Mouse (Mus musculus) lung, postnatal 10 days (tissue): ENCODE data around the gene Rsc1a1.

Experiments
- DNase-seq: peaks from one replicate; pipeline ENCODE4 v3.0.0; 2021

Gene Rsc1a1

DNA sequence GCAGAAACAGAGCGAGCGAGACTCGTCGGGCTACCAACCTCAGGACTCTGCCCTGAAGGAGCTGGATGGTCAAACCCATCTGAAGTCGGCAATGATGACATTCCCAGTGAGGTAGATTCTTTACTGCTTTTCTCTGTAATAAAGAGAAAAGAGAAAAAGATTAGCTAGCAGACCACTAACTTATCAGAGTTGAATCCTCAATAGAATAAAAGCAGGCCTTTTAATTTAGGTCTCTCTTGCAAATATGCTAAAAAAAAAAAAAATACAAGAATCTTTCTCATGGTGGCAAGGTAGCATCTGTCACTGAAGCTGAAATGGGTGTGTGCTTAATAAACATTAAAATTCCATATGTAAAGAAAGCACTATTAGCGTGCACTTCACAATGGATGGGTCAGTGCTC is at the start of gene Rsc1a1:
Gene Rsc1a1, minus strand, starts transcription at position 101 of the 400 bp plus-strand sequence.
- no peak for DNase-seq

DNA sequence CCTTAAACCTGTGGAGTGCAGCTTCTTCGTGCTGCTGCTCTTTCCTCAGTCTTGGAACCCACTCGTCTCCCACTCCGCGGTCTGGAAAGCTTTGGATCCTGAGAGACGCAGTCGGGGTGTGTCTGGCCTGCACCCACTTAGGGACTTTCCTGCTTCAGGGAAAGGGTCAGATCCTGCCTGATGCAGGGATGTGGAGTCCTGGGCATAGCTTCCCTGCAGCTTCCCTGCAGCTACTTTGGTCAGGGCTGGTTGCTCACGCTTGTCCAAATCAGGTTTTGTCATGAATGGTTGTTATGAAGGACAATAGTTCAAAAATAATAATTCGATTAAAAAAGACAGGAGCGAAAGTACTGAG is 49.8 kb upstream of the Rsc1a1 start:
- DNase-seq: no peak

DNA sequence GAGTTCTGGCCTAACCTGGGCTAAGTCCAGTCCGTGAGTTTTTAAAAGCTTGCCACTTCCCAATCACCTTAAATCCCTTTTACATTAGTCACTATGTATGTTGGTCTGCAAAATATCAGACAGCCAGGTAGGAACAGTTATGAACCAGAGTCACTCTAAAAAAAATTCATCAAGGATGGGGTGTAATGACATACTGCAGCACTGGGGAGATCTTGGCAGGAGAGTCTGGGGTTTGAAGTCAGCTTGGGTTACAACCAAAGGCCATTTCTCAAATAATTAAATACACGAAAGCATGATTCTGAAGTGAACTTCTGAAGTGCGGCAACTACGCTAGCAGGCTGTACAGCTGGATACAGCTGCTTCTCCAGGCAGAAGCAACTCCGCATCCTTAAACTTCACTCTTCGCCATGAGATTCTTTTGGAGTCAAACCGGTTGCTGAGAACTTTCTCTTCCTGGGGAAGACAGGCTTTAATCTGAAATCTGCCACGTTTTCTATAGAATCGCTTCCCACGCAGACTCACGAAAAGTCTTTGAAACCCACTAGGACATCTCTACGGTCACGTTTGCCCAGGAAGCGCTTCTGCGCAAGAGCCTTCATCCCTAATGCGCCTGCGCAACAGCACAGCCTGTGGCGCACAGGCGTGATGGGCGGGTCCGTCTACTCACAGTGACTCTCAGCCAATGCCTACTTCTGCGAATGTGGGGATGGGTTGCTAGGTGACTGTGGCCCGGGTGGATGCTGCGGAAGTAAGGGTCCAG is 49.2 kb upstream of the Rsc1a1 start:
- peak; percentile 93 for DNase-seq

DNA sequence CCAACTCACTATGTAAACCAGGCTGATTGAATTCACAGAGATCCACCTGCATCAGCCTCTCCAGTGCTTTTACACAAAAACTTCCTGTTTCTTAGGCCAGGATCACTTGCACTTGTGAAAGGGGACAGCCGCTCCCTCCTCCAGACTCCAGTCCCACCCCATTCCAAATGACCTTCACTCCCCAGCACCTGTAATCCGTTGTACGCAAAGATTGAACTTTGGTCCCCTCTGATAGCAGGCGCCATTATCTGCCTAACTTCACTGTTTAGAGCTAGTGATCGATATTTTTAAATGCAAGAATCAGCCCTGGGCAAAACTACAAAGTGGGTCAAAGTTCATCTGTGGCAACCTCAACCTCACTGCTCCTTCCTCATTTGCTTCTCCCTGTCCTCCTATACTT is 46.4 kb upstream of the Rsc1a1 start:
- DNase-seq: no peak

DNA sequence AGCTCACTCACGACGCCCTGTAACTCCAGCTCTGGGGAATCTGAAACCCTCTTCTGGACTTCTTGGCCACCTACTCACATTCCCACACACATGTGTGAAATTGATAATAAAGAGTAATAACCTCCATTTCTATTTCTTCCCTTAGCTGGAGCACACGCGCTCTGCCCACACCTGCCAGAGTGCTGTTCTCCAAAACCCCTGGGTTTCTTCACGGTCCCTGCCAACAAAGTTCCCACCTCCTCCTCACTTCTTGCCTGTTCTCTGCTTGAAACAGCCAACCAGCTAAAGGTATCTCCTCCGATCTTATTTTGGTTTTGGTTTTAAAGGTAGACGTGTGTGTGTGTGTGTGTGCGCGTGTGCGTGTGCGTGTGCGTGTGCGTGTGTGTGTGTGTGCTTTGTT is 45.0 kb upstream of the Rsc1a1 start:
- DNase-seq: no peak

DNA sequence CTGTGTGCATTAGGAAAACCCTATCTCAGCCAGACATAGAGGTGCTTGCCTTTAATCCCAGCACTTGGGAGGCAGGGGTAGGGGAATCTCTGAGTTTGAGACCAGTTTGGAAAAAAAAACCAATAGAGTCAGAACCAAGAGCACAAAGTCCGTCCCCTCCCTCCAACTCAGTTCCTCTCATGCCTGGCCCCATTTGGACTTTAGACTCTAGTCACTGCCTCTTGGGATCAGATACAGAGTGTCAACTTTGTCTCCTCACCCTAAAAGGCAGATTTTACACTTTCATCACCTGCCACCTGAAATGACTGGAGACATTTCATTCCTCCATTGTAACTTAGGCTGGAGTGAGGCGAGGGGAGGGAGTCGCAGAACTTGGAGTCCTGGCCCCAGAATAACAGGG is 43.9 kb upstream of the Rsc1a1 start:
- DNase-seq: no peak

DNA sequence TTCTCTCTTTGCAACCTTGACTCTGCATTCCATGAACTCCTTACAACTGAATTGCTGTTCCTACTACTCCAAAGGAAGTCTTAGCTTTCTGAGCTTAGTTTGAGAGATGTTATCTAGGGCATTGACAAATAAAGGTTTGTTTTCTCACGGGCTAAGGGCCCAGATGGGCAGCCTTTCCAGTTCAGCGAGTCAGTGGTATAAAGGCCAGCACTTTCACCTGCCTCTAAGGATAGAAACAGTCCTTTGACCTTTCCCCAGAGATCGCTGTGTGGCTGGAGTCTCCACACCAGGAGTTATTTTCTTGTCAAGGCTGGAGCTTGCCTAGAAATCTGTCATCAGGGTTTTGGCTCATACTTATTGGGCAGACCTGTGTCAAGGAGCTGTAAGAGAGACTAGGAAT is 40.3 kb upstream of the Rsc1a1 start:
- no peak for DNase-seq

DNA sequence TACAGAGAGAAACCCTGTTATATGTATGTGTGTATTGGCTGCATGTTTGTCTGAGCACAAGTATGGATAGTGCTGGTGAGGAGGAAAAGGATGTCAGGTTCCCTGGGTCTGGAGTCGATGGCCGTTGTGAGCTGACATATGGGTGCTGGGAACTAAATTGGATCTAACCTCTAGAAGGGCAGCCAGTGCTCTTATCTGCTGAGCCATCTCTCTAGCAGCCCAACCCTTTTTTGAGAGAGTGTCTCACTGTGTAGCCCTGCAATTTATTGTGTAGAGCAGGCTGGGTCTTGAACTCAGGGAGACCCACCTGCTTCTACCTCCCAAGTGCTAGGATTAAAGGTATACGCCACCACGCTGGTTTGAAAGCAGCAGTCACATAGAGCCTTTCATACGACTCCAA is 39.9 kb upstream of the Rsc1a1 start:
- no peak for DNase-seq

DNA sequence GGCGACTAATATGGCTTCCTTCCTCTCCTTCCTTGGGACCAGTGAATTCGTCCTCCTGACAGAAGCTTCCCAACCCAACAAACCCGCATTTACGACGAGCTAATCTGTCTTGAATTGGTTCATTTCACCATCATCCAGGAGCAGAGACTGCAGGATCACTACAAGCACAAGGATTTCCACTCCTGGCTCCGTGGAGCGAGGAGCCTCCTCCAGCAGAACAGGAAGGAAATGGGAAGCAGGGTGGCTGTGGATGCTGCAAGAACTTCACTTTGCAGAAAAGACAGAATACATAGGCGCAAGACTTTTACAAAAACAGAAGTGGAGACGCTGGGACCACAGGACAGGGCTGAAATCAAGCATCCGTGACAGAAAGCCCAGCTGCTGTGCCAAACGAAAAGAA is 39.2 kb upstream of the Rsc1a1 start:
- DNase-seq: no peak

DNA sequence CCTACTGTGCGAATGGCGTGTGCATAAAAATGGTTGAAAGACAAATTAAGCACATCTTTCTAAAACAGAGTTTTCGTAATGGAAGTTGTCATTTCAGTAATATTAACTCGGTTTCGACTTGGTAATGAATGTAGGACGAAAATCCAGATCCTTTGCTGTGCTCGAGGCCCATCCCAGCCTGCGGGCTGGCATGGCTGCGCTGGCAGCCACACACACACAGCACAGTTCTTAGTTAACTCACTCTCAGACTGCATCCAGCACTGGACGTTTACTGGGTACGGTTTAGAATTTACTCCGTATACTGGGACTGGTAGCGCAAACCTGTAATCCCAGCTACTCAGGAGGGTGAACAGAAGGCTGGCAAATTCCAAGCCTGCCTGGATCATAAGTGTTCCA is 38.3 kb upstream of the Rsc1a1 start:
- no peak for DNase-seq

DNA sequence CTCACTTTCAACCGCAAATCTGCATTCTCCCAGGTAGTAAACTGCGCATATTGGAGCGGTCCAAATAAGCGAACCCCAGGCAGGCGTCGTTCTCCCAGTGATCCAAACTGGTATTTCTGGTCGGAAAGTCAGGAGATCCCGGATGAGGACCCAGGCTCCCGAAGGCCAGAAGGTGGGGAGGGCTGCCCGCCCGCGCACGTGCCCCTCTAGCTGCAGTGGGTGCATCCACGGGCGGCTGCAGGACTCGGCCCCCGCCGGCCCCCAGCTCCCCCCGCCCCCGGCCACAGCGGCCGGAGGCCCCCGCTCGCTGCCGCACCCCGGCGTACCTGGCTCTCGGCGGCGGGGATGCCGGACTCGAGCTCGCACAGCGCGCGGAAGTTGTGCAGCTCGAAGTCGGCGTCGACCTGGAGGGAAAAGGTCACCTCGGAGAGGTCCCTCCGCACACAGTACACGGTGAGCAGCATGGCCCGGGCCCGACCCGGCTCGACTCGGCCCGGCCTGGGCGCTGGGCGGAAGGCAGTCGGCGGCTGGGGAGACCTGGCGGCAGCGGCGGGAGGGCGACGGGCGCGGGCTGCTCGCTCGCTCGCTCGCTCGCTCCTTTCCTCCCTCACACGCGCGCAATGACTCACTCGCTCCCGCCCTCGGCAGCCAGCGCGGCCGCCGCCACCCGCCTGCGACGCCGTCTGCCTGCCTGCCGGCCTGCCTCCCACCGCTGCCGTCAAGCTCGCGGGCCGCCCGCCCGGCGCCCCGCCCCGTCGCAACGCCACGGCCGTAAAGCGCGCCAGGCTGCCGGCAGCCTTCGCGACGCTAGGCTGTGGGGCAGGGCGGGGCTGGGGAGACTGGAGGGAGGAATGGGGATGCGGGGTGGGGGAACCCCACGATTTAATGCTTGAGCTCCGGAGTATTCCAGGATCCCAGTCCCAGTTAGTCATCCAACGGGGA is 37.6 kb upstream of the Rsc1a1 start, which contains the start of gene Ddi2:
Gene Ddi2, minus strand, starts transcription at position 689 of the 942 bp plus-strand sequence.
- peak; percentile 94 for DNase-seq

DNA sequence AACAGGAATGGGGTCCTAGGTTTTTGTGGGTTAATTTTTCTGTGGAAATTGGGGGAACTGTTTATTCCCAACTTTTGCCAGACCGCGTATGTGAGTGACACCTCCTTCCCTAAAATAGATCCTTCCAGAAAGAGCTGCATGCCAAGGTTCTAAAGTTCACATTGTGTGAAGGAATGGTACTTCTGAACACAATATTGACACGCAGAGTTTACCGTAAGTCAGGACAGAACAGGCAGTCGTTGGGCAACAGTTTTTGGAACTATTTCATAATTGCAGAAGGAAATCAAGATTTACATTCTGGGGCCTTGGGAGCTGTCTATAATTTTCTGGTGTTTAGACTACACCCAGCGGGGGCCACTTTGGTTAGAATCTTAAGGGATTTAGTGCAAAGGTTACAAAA is 36.6 kb upstream of the Rsc1a1 start:
- peak; percentile 38 for DNase-seq

DNA sequence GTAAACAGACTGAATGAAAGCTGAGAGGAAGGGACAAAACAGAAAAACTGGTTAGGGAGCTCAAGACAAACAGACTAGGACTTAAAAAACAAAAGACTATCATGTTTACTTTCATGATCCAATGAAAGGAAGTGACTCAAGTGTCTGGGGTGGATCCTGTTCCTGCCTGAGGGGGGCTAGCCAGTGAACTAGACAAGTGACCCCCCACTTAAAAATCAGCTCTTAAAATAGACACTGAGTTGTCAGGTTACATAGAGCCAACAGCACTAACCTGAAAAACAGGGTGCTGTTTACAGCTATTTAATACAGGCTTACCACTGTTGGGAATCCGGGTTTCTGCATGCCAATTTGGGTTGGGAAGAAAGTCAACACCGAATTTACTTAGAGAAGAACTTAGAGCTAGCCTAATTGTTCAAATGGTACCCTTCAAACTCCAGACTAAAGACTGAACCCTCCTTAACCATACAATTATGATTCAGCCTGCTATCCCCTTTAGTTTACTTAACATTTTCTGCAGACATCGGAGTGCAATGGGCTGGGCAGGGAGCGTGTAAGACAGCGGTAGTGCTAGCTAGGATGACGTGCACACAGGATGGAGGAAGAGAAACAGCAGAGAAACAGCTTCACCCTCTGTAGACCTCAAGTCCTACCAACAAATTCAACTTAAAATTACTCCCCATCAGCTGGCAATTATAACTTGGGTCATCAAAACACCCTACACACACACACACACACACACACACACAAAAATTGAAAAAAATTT is 35.5 kb upstream of the Rsc1a1 start:
- peak; percentile 41 for DNase-seq

DNA sequence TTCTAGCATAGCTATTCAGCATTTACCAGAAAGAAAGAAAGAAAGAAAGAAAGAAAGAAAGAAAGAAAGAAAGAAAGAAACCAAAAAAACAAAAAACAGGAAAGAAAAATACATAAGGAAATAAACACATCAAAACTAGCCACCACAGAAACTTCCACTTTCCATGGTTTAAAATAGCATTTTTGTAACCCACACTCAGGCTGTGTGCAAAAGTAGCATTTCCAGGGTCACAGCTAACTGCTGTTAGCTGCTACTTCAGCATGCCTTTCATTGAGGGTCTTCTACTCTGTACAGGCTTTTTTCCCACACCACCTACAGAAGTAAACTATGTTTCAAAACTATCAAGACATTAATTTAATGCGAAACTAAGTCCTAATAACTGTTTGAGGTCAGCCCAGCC is 33.9 kb upstream of the Rsc1a1 start:
- DNase-seq: no peak

DNA sequence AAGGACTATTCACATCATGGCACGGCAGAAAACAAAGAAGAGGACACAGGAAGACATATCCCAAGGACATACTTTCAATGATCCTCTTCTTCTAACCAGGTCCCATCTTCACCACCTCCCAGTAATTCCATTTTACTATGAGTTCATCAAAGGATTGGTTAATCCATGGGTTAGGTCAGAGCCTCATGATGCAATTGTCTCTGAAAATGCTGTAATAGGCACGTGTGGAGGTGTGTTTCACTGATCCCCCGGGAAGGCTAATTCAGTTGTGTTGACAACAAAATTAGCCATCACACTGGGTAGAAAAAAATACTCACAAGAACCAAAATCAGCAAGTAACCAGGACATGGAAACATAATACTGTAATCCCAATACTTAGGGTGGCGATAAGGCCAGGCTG is 32.2 kb upstream of the Rsc1a1 start:
- no peak for DNase-seq

DNA sequence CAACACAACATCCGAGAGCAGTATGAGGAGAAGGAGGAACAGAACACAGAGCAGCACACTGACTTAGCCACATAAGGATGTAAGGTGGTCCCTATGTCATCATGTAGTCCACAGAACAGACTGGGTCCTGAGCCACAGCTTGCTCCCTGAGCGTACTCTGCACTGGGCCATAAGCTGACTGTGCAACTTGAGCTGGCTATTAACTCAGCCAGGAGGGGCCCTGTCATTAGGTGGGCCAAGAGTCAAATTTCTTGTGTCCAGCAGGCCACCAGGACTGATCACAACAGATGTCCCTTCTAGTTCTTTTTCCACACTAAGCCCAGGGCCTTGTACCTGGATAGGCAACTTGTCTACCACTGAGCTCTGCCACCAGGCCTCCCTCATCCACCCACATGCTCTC is 29.6 kb upstream of the Rsc1a1 start:
- DNase-seq: no peak

DNA sequence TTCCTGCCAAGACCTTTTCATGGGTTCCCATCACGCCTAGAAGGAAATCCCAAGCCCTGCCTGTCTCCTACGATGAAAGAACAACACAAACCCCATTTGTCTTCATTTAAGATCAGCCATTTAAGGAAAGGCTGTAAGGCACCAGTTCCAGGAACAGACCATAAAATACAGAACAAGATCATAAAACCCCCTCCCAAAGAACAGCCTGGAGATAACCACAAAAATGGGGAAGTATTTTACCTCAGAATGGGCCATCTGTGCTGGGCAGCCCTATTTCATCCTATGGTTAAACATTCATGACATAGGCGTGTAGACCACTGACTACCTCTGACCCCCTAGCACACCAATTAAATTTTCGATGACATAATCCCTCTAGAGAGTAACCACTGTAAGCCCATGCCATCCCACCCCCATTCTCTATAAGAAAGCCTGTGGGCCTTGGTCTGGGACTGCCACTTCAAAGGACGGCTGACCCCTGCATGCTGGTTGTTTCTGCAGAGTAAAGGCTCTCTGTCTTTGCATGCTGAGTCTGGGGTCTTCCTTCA is 28.3 kb upstream of the Rsc1a1 start:
- no peak for DNase-seq

DNA sequence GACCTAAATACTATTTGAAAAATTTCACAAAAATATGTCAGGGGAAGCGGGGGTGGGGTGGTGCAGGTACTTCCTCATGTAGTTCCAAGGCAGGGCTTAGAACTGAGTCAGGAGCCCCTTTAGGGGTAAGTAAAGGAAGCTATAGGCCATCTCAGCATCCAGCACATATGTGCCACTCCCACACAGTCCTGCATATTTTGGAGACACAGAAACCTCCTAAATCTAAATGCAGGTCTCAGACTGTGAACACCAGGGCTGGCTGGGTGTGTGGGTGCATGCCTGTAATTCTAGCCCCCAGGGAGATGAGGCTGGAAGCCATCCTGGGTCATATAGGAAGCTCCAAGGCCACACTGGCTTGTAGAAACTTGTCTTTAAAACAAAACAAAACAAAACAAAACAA is 25.9 kb upstream of the Rsc1a1 start:
- no peak for DNase-seq

DNA sequence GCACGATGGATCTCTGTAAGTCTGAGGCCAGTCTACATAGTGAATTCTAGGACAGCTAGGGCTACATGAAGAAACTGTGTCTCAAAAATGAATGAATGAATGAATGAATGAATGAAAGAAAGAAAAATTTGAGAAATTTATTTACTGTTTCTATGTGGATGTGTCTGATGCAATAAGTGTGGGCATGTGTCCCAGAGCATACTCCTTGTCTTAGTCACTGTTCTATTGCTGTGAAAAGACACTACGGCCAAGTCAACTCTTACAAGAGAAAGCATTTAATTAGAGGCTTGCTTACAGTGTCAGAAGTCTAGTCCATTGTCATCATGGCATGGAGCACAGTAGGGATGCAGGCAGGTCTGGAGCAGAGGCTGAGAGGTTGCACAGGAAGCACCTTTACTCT is 23.6 kb upstream of the Rsc1a1 start:
- no peak for DNase-seq

DNA sequence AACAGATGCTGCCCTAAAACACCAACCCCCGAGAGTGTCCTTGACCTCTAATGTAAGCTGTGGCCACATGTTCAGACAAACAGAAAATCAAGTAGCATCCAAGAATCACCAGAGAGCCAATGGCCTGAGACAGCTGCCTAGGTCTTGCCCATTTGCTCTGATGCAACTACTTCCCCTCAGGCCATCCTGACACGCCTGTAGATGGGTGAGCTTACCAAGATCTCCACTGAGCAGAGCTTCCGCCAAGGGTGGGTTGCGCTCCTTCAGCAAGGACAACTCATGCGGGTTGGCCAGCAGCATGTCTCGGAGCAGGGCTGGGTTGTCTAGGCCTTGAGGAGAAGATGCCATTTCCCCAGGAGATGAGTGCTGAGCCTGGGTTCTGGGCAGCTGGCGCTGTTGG is 22.6 kb upstream of the Rsc1a1 start:
- peak; percentile 32 for DNase-seq

DNA sequence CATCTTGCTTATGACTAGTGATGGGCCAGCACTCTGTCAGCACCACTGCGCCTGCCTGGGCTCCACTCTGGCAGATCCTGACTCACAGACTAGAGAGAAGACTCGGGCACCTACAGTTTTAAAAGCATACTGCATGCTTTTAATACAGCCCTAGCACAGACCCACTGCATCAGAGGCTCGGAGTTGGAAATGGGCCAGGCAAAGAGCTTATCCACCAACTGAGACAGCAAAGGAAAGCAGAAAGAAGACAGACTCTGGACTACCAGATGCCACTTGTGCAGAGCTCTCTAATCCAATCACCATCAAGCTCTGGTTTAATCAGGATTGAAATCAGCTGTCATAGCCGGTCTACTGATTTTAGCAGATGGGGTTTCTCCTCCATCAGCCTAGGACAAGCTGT is 19.9 kb upstream of the Rsc1a1 start:
- DNase-seq: peak; percentile 69

DNA sequence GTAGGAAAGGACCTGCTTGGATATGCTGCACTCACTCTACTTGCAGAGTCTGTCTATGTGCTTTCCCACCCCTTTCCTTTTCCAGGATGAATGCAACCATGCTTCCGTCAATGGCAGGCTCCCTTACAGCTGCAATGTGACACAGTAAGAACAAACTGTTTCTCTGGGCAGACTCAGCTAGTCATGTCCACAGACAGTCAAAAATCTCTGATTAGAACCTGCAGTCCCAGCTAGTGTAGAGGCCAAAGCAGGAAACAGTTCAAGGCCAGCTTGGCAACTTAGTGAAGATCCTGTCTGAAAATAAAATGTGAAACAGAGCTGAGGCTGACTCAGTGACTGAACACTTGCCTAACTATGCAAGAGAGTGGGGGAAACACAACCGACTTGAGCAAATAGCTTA is 19.2 kb upstream of the Rsc1a1 start:
- DNase-seq: no peak

DNA sequence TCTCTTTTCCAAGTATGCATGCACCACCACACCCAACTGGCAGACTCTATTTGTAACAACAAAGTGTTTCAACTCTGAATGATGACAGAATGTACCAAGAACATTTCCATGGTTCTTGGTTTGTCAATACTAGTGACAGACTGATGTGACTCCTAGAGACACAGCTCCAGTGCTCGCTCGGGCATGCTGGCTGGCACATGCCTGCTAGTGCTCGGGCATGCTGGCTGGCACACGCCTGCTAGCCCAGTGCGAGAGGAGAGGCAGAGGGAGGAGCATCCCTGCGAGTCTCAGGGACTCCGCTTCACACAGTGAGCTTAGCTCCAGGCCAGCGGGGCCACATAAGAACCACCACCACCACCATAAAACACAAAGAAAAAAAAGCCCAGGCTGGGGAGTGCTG is 9.3 kb upstream of the Rsc1a1 start:
- no peak for DNase-seq
